8 mouse cellular contexts compared by ENCODE assay signal in the genomic region with DNA sequence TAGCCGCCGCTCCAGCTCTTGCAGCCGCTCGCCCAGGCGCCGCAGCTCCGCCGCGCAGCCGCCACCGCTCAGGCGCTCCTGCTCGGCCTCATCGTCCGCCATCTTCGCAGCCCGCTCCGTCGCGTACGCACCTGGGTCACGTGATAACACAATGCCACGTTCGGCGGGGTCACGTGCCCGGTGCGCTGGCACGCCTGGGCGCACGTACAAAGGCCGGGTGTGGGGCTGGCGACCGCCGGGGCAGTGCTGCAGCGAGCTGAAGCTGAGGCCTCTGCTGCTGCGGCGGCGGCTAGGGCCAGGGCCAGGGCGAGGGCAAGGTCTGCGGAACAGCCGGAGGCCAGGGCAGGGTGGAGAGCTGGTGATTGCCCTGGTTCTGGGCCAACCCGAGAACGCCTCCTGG. TPM values are rescaled to one million over a fixed set of nuclear protein-coding genes. Genes with fewer than 3 reads are reported as not detected.
DNase-seq lines count a peak whose midpoint lies in the region; ATAC-seq and TF ChIP-seq lines count a peak whose summit lies in the region.

A gene (minus strand): TSS at position 143 of the 400 bp plus-strand sequence.

- H3K36me3 ChIP-seq in embryonic facial prominence, embryonic 12.5 days = 0 out of 2 replicates have a peak, but pooled peaks cover 8% of the 10 kb centered on the region
- H3K36me3 ChIP-seq in limb, embryonic 11.5 days (ENCODE audit: control insufficient read depth, insufficient read depth, low read length) = no peaks in the 10 kb centered on the region
- peaks cover 8% of the 10 kb centered on the region; the same call in 1 of the 2 replicates for H3K36me3 ChIP-seq in midbrain, embryonic 13.5 days
- no peaks in the 10 kb centered on the region for H3K36me3 ChIP-seq in small intestine, adult 2 months (ENCODE audit: control insufficient read depth, insufficient read depth, low read length)

- no peak for TF ChIP-seq CTCF in small intestine, adult 2 months (IDR thresholded peaks at IDR 0.05; ENCODE audit: extremely low read depth, insufficient read length, insufficient replicate concordance, low read depth, low read length)

- H3K9me3 ChIP-seq in embryonic facial prominence, embryonic 12.5 days = no peaks in the 10 kb centered on the region
- H3K9me3 ChIP-seq in limb, embryonic 11.5 days (ENCODE audit: control insufficient read depth, low read length) = no peaks in the 10 kb centered on the region
- H3K9me3 ChIP-seq in midbrain, embryonic 13.5 days = 0 out of 2 replicates have a peak, but pooled peaks cover 1% of the 10 kb centered on the region

- peak within 1 kb of the TSS; percentile 99 for H3K27ac ChIP-seq in embryonic facial prominence, embryonic 12.5 days
- H3K27ac ChIP-seq in limb, embryonic 11.5 days (replicated peaks; ENCODE audit: low read depth, low read length) = peak within 1 kb of the TSS; percentile 97
- peak within 1 kb of the TSS; percentile 99 for H3K27ac ChIP-seq in midbrain, embryonic 13.5 days
- H3K27ac ChIP-seq in small intestine, adult 2 months (ENCODE audit: insufficient read depth, low read depth, low read length) = peak within 1 kb of the TSS; percentile 85

- peak within 1 kb of the TSS; percentile 73 for H3K4me2 ChIP-seq in embryonic facial prominence, embryonic 12.5 days (replicated peaks)
- peak within 1 kb of the TSS; percentile 77 for H3K4me2 ChIP-seq in limb, embryonic 11.5 days (ENCODE audit: low read depth, severe bottlenecking)
- peak within 1 kb of the TSS; percentile 59 for H3K4me2 ChIP-seq in midbrain, embryonic 13.5 days (replicated peaks)

- TF ChIP-seq POLR2A in small intestine, adult 2 months (IDR thresholded peaks at IDR 0.05; ENCODE audit: low read depth, low read length) = peak; percentile 75

- peaks cover 7% of the 10 kb centered on the region for H3K4me1 ChIP-seq in embryonic facial prominence, embryonic 12.5 days
- no peaks in the 10 kb centered on the region for H3K4me1 ChIP-seq in limb, embryonic 11.5 days (ENCODE audit: control insufficient read depth, insufficient read depth, low read length)
- H3K4me1 ChIP-seq in midbrain, embryonic 13.5 days (replicated peaks) = peaks cover 37% of the 10 kb centered on the region
- H3K4me1 ChIP-seq in small intestine, adult 2 months (ENCODE audit: control insufficient read depth, insufficient read depth, insufficient read length, low read length) = peaks cover 11% of the 10 kb centered on the region

- ATAC-seq in embryonic facial prominence, embryonic 12.5 days (ENCODE audit: insufficient number of reproducible peaks, insufficient read depth, low FRiP score, low TSS enrichment) = peak; percentile 93
- ATAC-seq in limb, embryonic 11.5 days (ENCODE audit: insufficient number of reproducible peaks, low FRiP score, low TSS enrichment, low read depth) = peak; percentile 95
- ATAC-seq in midbrain, embryonic 13.5 days = peak; percentile 96

- H3K27me3 ChIP-seq in embryonic facial prominence, embryonic 12.5 days = no peaks in the 10 kb centered on the region
- no peaks in the 10 kb centered on the region for H3K27me3 ChIP-seq in limb, embryonic 11.5 days (ENCODE audit: control insufficient read depth, insufficient read depth, low read length)
- H3K27me3 ChIP-seq in midbrain, embryonic 13.5 days = no peaks in the 10 kb centered on the region
- no peaks in the 10 kb centered on the region for H3K27me3 ChIP-seq in small intestine, adult 2 months (ENCODE audit: control insufficient read depth, insufficient read depth, low read length)

- WGBS in embryonic facial prominence, embryonic 12.5 days = under 1% methylated on average over 44 of the region's 44 CpGs
- under 1% methylated on average over 44 of the region's 44 CpGs for WGBS in limb, embryonic 11.5 days
- 0% methylated on average over 44 of the region's 44 CpGs for WGBS in midbrain, embryonic 13.5 days
- 1% methylated on average over 44 of the region's 44 CpGs for WGBS in small intestine, adult 2 months

- peak within 1 kb of the TSS; percentile 92 for H3K4me3 ChIP-seq in embryonic facial prominence, embryonic 12.5 days
- H3K4me3 ChIP-seq in limb, embryonic 11.5 days (ENCODE audit: low read depth, low read length) = peak within 1 kb of the TSS; percentile 85
- H3K4me3 ChIP-seq in midbrain, embryonic 13.5 days (replicated peaks) = peak within 1 kb of the TSS; percentile 93
- H3K4me3 ChIP-seq in small intestine, adult 2 months (ENCODE audit: low read depth, low read length) = peak within 1 kb of the TSS; percentile 81

- peak within 1 kb of the TSS; percentile 97 for H3K9ac ChIP-seq in embryonic facial prominence, embryonic 12.5 days
- peak within 1 kb of the TSS; percentile 100 for H3K9ac ChIP-seq in limb, embryonic 11.5 days (ENCODE audit: low read length)
- H3K9ac ChIP-seq in midbrain, embryonic 13.5 days (replicated peaks) = peak within 1 kb of the TSS; percentile 100

- peak; percentile 85 for DNase-seq in 3T3-L1 (ENCODE audit: low read depth, low spot score)
- peak; percentile 97 for DNase-seq in adrenal gland, postnatal 36 days
- DNase-seq in heart, adult 11 months = peak; percentile 99
- peak; percentile 97 for DNase-seq in kidney, adult 18-20 months
- DNase-seq in limb, embryonic 11.5 days (ENCODE audit: low spot score) = peak; percentile 95

RNA-seq across cellular contexts. Expression of the gene that starts here (rescaled TPM):
- total RNA-seq in adrenal gland, postnatal 36 days (2021) = 10 to 100 TPM; 17.1 to 21.3 TPM
- 26.9 and 27.9 TPM in 2 replicates for polyA plus RNA-seq in embryonic facial prominence, embryonic 12.5 days (2016; fragmentation: Nextera tagmentation; extraction: Ambion mirVana)
- 35.2 and 35.9 TPM in 2 replicates for polyA plus RNA-seq in limb, embryonic 11.5 days (2014; fragmentation: Nextera tagmentation; extraction: Ambion mirVana)
- polyA plus RNA-seq in midbrain, embryonic 13.5 days (2015; fragmentation: Nextera tagmentation; extraction: Ambion mirVana) = 40.3 and 42.5 TPM in 2 replicates
- polyA plus RNA-seq in small intestine, adult 2 months (2012; rRNA removed) = 0.30 and 0.94 TPM in 2 replicates

Comparison
In these comparisons a context has a peak if more than half of its experiments do, and no peak if none do; other contexts are left out.
1. Peak in every context shown above with its lines: DNase-seq, ATAC-seq, H3K4me3 ChIP-seq and H3K27ac ChIP-seq.
2. RNA of the gene that starts here (polyA plus RNA-seq): 40.3 to 42.5 TPM in midbrain, embryonic 13.5 days, 35.2 to 35.9 TPM in limb, embryonic 11.5 days and 26.9 to 27.9 TPM in embryonic facial prominence, embryonic 12.5 days; 0.30 to 0.94 TPM in small intestine, adult 2 months; every median in the first group is over 10 times any median in the second.